Mouse (Mus musculus) large intestine, adult 2 months (tissue): ENCODE data around the gene Mup21. TPM values are rescaled to one million over a fixed set of nuclear protein-coding genes. Genes with fewer than 3 reads are reported as not detected.
"Not testable (repeated sequence)": the region's sequence is repeated elsewhere in the genome, so short reads cannot be mapped to it uniquely, and the experiment has no call there.

Source experiments
- DNase-seq: peaks from one replicate; pipeline ENCODE4 v3.0.0-alpha.2; 2012; ENCODE audit warnings: low read depth, low spot score
- WGBS: fragments of 180-500 bp; shearing (Covaris S2); methylation state at CpG from one replicate; pipeline ENCODE4 v1.1.7; 2018; 5-methylcytosine and 5-hydroxymethylcytosine counted together
- polyA plus RNA-seq: library from polyadenylated mRNA; depleted of rRNA; stranded (reverse); fragments of >200 nt; gene quantifications from 2 replicates; pipeline ENCODE4 v1.2.3, GENCODE M21; 2012; rRNA removed

Mup21 gene
- polyA plus RNA-seq, result not detected in 2 replicates

DNA sequence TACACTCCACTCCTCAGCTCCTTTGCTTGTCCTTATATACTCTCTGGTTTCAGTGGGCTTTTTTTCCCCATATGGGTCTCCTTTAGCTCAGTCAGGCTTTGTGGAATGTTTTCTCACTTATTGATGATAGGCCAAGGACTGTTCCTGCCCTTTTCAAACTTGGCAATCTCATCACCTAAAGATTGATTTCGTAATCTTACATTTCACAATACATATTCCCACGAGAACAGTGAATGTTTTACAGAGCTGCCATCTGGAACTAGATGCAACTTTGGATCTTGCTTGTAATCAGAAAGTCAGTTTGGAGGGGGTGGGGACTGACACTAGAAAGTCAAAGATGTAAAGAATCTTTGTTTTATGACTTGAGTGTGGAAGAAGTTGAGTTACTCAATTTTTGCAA lies at the start of gene Mup21:
TSS of gene Mup21 (minus strand) at position 53 of the 400 bp plus-strand sequence.
- DNase-seq, result no peak
- WGBS, result 42% methylated on average over 2 of the region's 2 CpGs

DNA sequence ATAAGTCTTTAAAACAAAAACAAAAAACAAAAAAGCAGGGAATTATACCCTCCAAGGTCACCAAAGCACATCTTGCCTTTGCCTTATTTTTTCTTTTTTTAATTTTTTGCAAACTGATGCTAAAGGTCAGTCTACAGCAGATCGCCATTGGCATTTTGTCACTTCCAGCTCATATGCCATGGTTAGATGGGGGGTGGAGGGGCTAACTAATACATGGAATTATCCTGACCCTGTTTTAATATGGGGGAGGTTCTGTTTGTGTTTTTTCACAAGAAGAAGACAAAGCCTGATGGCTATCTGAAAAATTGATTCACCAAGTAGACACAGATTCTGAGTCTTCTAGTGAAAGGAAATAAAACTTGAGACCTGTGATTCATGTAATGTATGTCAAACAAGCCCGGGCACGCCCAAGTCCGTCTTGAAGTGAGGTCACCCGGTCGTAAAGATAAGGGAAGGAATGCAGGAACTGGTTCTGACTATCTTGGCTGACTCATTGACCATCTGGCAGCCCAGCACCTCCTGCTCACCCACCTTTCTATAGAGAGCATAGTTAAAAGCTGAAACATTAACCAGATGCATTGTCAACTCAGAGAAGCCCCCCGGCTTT lies 49.4 kb upstream of the Mup21 start:
- WGBS, result 32% methylated on average over 7 of the region's 7 CpGs
- DNase-seq, result no peak

DNA sequence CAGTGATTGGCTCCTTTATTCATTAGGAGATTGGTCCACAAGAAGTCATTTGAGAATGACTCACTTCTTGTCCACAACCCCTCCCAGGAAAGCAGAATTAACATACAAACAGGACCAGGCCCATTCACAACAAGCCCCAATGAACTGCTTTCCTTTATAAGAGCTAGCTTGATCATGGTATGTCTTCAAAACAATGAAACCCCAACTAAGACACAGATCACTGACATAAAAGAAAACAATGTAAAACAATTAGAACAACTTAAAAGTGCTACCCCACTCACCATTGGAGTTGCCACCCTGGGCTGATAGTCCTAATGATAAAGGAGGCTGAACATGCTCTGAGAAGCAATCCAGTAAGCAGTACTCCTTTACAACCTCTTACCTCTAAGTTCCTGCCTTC lies 38.1 kb upstream of the Mup21 start:
- DNase-seq, result no peak

DNA sequence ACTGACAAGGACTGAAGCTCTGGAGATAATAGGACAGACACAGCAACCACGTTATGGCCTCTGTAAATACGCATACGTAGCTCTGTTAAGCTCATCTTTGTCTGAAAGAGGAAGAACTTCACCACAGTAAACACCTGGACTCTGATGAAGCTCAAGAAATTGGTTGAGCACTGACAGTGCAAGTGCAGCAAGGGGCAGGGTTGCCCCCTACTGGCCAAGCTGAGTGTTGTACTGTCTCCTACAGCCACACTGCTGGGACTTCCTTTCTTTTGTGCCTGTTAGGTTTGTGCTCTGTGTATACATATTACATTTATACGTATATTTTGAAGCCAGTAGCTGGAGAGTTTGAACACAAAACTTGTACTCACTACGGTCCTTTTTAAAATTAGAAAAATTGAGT lies 26.6 kb upstream of the Mup21 start:
- DNase-seq, result no peak
- WGBS, result 33% methylated on average over 5 of the region's 5 CpGs

DNA sequence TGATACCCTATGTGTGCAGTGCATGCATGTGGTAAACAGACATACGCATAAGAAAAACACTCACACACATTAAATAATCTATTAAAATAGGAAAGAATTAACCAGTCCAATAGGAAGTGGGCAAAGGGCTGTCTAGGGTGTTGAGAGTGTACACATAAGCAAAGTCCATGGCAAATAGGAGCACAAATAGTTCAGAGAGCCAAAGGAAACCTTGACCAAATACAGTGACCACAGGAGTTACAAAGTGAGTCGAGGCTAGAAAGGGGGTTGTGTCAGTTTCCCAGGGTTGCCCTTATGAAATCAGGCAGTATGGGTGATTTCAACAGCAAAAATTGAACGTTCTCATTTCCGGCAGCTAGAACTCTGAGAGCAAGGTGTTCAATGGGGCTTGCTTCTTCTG lies 23.8 kb upstream of the Mup21 start:
- 83% methylated on average over 4 of the region's 4 CpGs for WGBS
- DNase-seq, result no peak

DNA sequence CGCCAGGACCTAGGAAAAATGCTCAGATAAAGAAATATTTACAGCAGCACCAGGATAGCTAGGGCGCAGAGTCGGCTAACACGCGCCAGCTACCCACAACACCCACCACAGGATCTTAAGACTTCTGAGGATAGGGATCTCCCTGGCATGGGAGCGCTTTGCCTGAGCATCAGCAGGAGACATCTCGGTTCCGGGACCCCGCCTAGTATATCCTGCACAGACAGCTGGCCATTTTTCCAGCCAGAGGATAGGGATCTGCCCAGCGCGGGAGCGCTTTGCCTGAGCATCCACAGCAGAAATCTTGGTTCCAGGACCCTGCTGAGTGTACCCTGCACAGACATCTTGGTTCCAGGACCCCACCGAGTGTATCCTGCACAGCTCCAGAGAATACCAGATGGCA lies 17.0 kb upstream of the Mup21 start:
- not testable (repeated sequence) for DNase-seq
- 92% methylated on average over 13 of the region's 13 CpGs for WGBS

DNA sequence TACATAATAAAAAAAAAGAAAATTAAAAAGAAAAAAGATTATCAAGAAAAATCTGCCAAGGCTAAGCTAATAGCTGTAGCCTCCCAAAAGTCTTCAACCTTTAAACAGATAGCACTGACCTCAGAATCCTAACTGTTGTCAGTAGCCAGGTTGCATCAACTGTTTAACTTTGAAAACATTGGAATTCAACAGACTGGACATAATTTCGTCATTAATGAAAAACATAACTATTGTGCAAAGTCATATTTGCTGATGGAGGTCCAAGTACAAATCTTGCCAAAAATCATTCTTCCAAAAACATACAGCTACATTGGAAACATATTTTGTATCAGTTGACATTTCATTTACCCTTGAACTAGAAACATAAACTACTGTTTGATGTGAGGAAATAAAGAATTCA lies 7.7 kb upstream of the Mup21 start:
- 70% methylated on average over 1 of the region's 1 CpGs for WGBS
- DNase-seq, result no peak

DNA sequence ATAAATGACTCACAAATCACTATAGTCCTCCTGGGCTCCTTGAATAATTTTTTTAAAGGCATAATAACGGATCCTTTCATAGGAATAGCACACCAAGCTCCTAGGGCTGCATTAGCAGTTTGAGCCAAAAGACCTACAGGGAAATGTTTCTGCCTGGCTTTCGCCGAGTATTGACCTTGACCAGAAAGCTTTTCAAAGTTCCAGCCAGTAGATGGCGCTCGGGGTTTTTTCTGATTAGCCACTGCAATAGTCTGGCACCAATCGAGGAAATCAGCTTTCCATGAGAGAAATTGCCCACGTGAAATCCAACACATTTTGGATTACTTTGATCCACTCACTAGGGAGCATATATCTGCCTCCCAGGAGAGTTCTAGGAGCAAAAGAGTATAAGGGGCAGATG lies 17.0 kb downstream of the Mup21 start:
- peak; percentile 19 for DNase-seq

DNA sequence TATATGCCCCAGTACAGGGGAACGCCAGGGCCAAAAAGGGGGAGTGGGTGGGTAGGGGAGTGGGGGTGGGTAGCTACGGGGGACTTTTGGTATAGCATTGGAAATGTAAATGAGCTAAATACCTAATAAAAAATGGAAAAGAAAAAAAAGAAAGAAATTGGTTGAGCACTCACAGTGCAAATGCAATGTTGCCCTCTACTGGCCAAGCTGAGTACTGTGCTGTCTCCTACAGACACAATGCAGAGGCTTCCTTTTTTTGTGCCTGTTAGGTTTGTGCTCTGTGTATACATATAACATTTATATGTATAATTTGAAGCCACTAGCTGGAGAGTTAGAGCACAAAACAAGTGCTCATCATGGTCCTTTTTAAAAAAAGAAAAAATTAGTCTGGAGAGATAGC lies 47.3 kb downstream of the Mup21 start:
- not testable (repeated sequence) for DNase-seq
- WGBS, result 75% methylated on average over 2 of the region's 2 CpGs

More for the DNA sequence above, 17.0 kb downstream of the Mup21 start:
- 58% methylated on average over 7 of the region's 7 CpGs for whole genome bisulfite sequencing

Other genes starting within 250 kb of the Mup21 start
- gene Mup20, start 96.7 kb downstream of the Mup21 start, polyA plus RNA-seq, result not detected in 2 replicates
- 0.09 TPM in 1 of 2 replicates, not detected in the other for gene Mup3, start 63.5 kb downstream of the Mup21 start, polyA plus RNA-seq
- 0.30 and 0.42 TPM in 2 replicates for gene Zfp37, start 80.2 kb upstream of the Mup21 start, polyA plus RNA-seq
- 10.7 and 12.7 TPM in 2 replicates for gene Slc31a2, start 111.7 kb upstream of the Mup21 start, polyA plus RNA-seq
- 16.7 and 24.6 TPM in 2 replicates for gene Fkbp15, start 209.7 kb upstream of the Mup21 start, polyA plus RNA-seq
- 68.2 and 69.2 TPM in 2 replicates for gene Slc31a1, start 209.9 kb upstream of the Mup21 start, polyA plus RNA-seq